Mouse (Mus musculus): ENCODE measurements at regions not wholly inside any gene's neighbourhood (a gene's known extent, or its start where the extent isn't known, plus 50 kb on each side); places are given as distances from the start of the nearest gene placed in this dataset.

DNA sequence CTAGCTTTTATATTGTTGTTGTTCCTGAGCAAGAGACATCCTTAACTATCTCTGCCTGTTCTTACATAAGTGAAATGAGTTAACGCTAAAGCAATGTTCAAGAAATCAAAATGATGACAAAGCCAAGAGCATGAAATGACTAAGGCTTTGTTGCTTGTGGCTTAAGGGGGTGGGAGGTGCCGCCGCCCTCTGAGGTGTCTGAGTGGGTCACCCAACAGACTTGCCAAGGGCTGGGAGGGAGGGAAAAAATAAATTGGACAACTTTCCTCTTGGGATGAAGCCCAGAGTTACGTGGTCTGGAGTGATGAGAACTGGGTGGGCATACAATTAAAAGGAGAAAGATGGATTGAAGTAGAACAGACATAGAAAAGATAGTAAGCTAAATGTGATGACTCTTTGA is 478.1 kb upstream of the Jag1 start:
- TF ChIP-seq CTCF (IDR thresholded peaks at IDR 0.05; ENCODE audit: extremely low read depth, insufficient read length, insufficient replicate concordance, low read depth, low read length) (no peak), POLR2A (IDR thresholded peaks at IDR 0.05; ENCODE audit: low read depth, low read length) (no peak)
